Mouse (Mus musculus) layer of hippocampus, adult 9-10 months (tissue): ENCODE results near the gene Eya3.
A peak's percentile ranks its signal among the peaks of the same experiment; 100 is the strongest.
"Not testable (repeated sequence)": the region's sequence is repeated elsewhere in the genome, so short reads cannot be mapped to it uniquely, and the experiment has no call there.

Experiments
- DNase-seq: peaks from one replicate; pipeline ENCODE4 v3.0.0; 2022; ENCODE audit warnings: low spot score

Gene Eya3

DNA sequence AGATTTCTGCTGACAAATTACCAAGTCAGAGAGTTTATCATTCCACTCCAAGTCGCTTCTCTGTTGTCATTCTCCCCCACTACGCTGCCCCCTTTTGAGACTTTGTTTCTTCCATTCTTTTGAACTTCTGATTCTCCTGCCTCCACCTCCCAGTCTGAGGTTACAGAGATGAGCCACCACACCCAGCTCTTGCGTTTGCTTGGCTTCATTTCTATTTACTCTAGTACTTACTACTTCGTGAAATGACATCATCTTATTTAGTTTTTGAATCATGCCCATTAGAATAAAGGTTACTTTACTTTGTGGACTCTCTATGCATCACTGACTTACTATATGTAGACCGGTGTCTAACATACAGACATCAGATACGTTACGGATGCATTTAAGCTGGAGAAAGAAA lies 8.7 kb downstream of the Eya3 start:
- no peak for DNase-seq

DNA sequence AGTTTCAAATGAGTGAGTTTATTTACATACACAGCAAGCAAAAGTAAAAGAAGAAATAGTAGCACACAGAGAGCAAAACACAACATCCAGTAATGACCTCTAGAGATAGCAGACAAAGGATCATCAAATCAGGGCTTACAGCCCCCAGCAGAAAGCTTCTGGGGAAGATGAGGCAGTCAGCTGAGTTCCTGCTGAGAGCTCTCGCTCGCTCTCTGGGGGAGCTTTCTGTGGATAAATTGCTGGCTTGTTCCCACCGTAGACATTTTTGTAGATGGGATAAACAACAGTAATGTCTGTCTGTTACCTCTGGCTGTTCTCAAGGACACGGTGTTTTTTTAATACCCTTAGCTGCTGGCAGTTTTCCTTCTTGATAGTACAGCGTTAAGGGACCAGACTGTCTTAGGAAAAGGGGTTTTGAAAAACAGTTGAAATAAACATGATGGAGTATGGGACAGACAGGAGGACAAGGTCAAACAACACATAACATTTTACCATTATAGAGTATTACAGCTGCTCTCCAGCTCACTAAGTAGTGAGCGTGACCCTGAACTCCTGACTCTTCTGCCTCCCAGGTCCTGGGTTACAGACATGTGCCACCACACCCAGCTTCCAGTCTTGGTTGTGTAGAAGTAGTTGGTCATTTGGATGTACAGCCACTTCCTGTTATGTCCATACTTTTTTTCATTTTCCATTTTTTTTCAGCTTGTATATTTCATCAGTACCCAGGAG lies 10.6 kb downstream of the Eya3 start:
- DNase-seq = no peak

DNA sequence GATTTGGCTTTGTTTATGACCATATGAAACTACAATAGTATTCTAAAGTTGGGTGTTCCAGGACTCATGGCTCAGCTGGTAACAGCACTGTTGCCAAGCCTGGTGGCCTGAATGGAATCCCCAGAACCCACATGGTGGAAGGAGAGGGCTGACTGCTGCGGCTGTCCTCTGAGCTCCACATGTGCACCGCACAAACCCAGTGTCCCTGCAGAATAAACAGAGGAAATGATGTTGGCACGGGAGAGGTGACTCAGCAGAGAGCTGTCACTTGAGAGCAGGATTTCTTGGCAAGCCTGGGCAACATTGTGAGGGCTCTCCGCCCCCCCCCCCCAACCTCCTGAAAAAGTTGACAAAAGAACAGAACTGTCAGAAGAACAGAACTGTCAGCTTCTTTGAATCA lies 14.1 kb downstream of the Eya3 start:
- DNase-seq = no peak

DNA sequence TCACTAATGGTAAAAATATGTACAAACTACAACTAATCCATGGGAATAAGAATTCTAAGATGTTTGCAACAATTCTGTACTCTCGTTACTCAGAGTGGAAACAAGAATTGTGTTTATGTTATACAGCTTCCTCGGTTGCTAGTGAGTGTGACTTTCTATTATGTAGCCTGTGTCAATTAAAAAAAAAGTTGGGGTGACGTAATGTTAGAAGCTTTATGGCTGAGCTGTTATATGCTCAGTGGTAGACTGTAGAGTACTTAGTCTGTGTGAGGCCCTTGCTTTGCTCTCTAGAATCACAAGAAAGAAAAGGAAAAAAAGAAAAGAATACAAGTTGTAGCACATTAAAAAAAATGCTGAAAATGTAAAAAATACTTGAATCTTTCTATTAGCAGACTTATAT lies 15.0 kb downstream of the Eya3 start:
- no peak for DNase-seq

DNA sequence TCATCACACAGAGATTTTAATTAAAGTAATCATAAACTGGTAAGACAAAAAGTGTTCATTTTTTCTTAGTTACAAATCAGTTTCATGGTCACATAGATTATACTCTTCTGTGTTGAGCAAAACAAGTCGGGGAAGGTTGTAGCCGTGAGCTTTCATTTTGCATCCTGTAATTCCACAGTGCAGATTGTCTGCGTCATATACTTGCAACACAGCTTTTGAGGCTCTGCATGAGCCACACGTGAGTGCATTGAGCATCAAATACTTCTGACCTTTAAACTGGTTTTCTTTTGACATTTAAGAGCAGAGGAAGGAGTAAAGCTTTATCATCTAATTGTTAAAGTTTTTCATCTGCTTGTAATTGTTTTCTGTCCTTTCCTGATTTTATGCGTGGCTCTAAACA lies 16.5 kb downstream of the Eya3 start:
- DNase-seq = no peak

GRCm38 (mm10) chr4:132659106-132659505 lies 20.3 kb downstream of the Eya3 start:
- DNase-seq = no peak

- no peak for DNase-seq
Observed at GRCm38 (mm10) chr4:132672697-132673096, 33.9 kb downstream of the Eya3 start.

- DNase-seq = peak; percentile 15
Observed at GRCm38 (mm10) chr4:132676771-132677539, 38.2 kb downstream of the Eya3 start.

DNA sequence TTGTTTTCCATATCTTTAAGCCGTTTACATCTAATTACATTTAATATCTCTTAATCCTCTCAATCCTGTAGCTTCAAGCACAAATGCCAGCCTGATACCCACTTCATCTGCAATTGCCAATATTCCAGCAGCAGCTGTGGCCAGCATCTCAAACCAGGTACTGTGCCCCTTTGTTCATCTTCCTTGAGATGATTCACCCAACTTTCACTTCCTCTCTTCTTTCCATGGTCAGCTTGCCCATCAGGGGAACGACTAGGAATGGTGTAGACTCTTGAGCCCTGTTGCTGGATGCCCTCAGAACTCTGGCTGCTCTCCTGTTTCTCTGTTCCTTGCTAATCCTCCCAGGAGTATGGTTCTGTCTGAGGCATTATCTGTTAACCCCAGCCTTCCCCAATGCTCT lies 50.8 kb downstream of the Eya3 start:
- no peak for DNase-seq

DNA sequence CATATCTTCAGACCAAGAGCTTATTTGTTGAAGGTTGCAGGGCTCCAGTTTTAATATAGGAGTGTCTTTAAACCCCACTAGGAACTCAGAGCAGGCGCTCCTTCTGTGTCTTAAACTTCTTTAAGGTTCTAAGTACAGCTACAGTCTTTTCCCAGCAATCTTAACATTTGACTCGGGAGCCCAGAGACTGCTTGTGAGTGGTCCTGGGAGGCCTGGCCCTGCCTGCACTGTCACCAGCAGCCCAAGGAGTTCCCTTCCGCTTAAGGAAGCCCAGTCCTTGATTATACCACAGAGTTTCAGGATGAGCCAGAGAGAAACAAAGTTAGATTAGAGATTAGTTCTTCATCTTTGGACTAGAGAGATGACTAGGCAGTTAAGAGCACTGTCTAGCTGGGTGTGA lies 54.6 kb downstream of the Eya3 start:
- DNase-seq = no peak

DNA sequence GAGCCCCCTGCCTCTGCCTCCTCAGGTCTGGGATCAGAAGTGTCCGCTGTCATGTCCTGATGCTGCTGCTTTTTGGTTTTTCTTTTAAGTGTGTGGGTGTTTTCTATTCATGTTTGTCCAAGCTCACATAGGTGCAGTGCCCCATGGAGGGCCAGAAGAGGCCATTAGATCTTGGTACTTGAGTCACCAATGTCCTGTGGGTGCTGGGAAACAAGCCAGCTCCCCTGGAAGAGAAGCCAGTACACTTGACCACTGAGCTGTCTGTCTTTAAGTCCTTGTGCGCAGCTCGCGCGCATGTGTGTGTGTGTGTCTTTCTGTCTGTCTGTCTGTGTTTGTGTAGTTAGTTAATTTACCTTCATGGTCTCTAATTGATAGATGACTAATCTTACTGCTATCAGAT lies 63.3 kb downstream of the Eya3 start:
- no peak for DNase-seq

DNA sequence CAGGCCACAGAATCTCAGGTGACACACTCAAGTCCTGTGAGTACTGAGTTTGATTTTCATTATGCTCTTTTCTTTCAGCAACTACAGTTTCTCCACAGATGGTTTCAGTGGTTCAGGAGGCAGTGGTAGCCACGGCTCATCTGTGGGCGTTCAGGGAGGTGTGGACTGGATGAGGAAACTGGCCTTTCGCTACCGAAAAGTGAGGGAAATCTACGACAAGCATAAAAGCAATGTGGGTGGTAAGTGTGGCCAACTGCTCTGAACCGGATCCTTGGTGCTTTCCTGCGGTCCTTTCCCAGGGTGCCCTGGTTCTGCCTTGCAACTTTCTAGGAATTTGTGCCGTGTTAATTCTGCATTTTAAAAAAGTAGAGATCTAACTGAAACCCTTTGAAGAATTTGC lies 68.1 kb downstream of the Eya3 start:
- no peak for DNase-seq

DNA sequence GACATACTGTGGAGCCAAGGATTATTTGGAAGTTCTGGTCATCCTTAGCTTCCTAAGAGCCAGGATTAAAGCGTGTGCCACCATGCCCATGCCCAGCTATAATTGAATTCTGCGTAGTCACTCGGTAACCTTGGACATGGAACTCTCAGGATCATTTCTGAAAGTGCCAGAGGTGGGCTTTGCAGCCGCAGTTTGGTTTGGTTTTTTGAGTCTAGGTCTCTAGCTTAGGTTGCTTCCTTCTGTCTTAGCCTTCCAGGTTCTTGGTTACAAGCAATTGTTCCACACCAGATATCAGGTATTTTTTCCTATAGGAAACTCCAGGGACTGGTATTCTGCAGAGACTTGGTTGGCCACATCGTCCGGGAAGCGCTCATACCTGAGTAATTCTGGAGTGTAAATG lies 74.4 kb downstream of the Eya3 start:
- DNase-seq = no peak

- DNase-seq = no peak
Observed at GRCm38 (mm10) chr4:132718251-132718650, 79.5 kb downstream of the Eya3 start.

GRCm38 (mm10) chr4:132728233-132728632 lies 89.4 kb downstream of the Eya3 start:
- DNase-seq = no peak

DNA sequence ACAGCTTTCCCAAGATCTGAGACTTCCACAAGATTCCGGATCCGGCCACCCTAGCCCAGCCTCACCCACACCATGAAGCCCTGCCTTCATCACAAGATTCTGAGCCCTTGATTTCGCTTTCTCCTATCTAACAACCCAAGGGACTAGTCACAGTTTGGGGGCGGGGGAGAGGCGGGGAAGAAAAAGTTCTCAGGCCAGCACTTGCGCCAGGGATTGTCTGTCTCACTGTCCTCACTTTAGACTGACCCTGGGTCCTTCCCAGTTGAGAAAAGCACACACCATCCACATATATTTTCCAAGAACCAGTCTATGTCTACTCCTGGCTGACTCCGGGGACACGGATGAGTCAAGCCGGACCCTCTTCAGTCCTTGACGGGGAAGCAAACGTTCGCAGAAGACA lies 92.8 kb downstream of the Eya3 start:
- DNase-seq = no peak

DNA sequence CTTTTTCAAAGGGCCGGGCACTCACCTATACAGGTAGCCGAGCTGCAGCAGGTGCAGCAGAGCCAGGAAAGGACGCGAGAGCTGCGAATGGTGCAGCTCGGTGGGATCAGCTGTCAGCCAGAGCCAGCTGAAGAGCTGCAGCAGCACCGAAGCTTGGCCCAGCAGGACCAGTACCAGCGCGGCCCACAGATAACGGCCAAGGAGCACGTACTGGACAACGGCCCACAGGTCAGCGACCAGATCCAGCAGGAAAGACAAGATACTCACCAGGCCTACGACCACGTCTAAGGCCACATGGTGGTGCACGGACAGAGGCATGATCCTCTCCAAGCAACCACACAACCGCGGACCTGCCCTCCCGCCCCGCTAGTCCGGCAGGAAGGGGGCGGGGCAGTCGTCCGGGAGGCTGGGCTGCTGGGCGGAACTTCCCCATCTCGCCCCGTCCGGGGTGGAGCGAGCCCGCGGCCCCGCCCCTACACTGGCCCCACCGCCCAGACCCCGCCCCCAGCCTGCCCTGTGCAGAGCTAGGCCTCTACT lies 93.4 kb downstream of the Eya3 start, which contains the start of gene Xkr8:
Xkr8 (minus strand) TSS at position 399 of the 537 bp plus-strand sequence.
- DNase-seq = no peak

- DNase-seq = no peak
Observed at GRCm38 (mm10) chr4:132733071-132733770, 94.4 kb downstream of the Eya3 start.

- DNase-seq = no peak
Observed at GRCm38 (mm10) chr4:132734766-132735165, 96.0 kb downstream of the Eya3 start.

- no peak for DNase-seq
Observed at GRCm38 (mm10) chr4:132735389-132735788, 96.6 kb downstream of the Eya3 start.

DNA sequence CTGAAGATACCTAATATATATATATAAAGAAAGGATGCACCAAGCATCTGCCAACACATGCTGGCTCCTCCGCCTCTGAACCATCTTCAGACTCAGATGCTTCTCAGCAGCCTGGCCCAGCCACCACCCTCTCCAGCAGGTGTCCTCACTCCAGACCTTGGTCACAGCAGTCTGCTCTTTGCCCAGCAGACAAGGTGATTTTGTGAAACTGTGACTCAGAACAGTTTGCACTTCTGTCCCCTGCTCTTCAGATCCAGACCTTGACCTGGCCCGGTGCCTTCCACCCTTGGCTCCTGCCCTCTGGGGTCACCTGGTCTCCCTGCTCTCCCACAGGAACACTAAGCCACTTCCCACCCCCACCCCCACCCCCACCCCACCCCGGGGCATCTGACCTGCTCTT lies 97.1 kb downstream of the Eya3 start:
- no peak for DNase-seq

DNA sequence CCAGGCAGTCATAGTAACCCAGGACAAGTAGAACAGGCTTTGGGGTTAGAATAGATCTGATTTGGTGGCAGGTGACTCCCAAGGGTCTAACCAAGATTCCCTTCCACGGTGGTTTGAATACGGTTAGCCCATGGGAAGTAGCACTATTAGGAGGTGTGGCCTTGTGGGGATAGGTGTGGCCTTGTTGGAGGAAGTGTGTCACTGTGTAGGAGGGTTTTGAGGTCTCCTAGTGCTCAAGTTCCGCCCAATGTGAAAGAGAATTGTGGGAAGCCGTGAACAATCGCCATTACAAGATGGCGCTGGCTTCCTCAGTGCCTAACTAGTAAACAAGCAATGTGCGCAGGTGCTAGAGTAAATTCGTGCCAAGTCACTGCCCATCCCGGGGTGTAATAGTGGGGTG lies 98.4 kb downstream of the Eya3 start:
- not testable (repeated sequence) for DNase-seq

DNA sequence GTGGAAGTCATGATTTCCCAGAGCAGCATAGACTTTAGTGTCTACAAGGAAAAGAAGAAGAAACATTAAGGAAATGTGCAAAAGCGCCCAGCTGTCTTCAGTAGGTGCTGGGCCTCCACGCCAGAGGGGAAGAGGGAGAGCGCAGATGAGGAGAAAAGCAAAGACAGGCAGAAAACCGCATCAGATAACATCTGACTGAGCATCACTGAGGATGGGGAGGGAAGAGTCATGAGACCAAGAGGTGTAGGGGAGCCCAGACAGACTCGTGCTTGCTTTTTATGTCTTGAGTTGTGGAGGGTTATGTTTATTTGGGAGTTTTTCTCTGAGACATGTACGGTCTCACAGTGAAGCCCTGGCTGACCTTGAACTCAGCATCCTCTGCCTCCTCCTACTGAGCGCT lies 102.7 kb downstream of the Eya3 start:
- DNase-seq = no peak
